Mouse (Mus musculus) c-Kit-positive CD71-positive TER-119-positive erythroid progenitor cells, embryonic 14.5 days (primary cell): Measurements from ENCODE around the gene Hhat.
A peak's percentile ranks its signal among the peaks of the same experiment; 100 is the strongest.

Source experiments
- DNase-seq: peaks from one replicate; pipeline ENCODE4 v3.0.0-alpha.2; 2013; ENCODE audit warnings: low spot score

Hhat gene

DNA sequence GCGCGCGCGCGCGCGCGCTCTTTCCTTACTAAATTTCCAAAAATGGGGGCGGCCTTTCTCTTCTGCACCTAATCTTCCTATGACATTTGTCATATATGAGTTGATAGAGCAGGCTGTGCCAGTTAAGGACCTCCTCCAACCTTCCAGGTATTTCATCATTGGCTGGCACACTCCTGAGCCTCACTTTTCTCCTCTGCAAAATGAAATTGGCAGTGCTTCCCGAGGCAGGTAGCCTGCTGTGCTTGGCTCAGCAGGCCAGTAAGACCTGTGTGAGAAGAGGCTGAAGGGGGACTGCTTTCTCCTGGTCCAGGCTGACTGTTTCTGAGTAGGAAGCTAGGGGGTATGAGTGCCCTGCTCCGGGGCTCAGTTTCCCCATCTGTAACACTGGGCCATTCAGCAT is 283.5 kb downstream of the Hhat start:
- DNase-seq, result no peak

DNA sequence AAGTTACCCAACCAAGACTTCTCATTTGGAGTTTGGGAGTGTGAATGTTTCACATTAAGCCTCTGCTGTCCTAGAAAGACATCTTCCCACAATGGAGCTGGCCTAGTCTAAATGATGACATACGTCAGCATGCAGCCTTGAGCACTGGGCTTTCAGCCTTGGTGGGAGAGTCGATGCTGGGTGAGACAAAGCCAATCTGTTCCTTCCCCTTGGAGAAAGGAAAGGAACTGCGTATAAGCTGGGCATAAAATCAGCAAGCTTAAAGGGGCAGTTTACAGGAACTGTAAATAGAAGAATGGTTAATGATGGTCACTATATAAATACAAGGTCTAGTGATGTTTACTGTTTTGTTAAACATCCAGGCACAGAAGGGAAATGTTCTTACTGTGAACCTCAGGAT is 286.0 kb downstream of the Hhat start:
- no peak for DNase-seq

- DNase-seq, result no peak
Measured at GRCm38 (mm10) chr1:192481446-192481845, 289.6 kb downstream of the Hhat start.

DNA sequence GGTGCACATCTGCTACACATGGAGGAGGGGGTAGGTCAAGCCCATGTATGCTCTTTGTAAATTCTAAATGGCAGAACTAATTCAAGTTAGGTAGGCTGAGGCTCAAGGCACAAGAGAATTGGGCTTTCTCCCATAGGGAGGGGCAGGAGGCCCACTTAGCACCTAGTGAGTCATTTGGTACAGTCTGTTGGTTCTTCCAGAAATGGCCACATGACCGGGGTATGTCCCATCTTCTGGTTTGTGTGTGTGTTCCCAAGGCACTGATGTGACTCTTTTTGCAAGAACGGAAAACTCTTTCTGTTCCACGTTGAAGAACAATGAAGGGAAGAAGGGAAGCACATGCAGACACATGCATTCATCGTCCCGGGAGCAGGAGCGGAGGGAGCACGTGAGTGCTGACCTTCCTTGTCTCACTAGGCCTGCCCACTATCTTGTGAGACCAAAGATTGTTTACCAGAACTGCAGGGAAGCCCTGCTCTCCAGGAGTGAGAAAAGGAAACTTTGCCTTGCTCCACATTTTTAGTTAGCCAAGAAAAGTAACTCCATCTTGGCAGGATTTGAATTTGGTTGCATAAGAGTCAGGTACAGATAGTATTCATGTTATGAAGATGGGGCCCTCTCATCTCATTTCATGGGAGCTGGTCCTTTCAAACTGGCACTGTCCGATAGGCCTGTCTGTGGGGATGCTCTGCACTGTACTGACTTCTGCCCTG is 290.8 kb downstream of the Hhat start:
- DNase-seq, result no peak

DNA sequence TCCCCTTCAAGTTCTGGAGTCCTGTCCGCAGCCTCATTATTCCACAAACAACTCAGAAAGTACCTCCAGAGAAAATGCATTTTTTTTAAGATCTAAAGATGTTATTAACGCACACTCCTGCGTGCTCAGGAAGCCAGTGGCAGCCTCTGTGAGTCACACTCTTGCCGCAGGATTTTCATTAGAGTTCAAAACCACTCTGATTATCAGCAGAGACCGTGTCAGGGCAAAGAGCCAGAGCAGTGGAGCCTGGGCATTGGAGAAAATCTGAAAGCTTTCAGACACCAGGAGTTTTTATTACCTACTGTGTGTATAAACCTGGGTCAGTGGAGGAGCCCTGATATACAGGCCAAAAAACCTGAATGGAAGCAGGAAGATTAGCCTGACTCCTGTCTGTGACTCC is 292.8 kb downstream of the Hhat start:
- no peak for DNase-seq

DNA sequence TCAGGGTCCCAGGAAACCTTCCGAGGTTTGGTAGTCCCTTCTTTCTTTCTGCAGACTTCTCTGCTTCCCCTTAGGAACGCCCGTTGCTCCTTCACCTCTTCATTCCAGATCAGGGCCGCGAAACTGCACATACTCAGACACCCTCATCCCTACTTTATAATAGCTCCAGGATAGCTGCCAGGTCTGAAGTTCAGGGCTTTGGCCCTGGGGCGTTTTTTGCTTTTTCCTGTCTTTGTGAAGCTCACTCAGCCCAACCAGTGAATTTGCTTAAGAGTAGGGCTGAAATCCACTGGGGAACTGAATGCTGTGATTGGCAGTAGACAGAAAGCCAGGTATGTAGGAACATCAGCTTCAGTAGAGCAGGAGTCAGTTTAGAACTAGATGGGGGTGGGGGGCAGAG is 293.5 kb downstream of the Hhat start:
- no peak for DNase-seq

GRCm38 (mm10) chr1:192476704-192477103 is 294.3 kb downstream of the Hhat start:
- no peak for DNase-seq

DNA sequence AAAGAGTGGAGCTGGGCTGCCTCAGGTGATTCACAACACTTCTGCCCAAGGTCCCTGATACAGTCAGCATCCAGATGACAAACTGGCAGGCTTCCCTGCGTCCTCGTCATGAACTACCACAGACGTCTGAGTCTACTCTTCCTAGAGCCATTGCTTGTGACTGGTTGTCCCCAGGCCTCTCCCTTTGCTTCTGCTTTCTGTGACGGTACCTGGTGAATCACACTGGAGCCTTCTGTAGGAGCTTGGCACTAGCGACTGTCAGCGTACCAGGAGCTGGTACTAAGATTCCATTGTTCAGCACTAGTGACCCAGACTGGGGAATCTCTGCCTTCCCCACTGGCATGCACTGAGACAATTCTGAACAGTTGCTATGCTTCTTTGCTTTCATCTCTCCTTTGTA is 297.9 kb downstream of the Hhat start:
- no peak for DNase-seq

DNA sequence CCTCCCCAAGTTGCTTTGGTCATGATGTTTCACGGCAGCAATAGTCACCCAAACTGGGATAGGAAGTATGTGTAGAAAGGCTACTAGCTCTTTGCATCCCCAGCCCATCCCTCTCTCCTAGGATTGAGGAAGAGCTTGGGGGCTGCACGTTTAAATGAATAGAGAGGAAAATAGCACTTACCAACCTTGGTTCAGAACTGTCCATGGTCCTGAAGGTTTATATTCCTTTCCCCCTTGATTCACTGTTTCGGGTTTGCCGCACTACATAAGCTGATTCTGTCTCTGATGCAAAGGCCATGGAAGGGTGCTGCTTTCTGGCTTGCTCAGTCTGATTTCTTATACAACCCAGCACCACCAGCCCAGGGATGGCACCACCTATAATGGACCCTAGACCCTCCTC is 298.7 kb downstream of the Hhat start:
- DNase-seq, result peak; percentile 5

DNA sequence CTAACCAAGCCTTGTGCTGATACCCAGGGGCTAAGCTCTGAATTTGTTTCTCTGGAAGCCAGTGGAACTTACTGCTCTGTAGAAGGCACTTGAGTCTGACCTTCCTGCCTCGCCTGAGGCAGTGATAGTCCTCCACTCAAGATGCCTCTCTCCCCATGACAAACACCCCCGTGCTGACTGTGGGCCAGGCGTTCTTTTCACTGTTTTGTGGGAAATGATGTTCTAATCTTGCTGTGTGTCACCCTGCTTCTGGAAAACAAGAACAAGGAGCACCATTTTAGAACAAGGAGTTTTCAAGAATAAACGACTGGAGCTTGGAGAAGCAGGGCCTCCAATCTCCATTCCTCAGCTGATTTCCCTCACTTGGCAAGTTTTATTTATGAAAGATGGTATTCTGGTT is 307.3 kb downstream of the Hhat start:
- no peak for DNase-seq

DNA sequence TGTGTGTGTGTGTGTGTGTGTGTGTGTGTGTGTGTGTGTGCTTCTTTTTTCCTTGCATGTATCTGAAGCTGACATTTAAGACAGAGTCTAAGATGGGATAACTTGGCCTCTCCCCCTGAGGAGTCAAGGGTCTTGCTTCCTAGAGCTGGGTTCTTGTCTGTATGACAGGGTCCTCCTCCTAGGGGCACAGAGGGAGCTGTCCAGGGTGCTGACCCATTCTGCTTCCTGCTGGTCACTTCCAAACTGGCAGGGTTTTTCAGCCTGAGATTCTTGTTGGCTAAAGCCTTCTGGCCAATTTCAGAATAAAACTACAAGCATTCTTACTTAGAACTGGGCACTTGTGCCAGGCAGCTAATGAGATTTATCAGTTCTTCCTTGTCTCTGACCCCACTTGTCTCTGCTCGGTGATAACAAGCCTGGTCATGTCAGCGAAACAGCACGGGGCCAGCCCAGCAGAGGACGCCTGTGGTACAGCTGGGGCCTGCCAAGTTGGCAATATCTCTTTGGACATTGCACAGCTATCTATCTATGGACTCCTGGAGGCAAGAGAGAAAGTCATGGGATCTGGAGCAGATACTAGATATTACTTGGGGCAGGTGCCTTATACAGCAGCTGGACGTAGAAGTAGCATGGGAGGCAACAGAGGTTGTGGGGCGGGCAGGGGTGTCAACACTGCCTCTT is 313.4 kb downstream of the Hhat start:
- no peak for DNase-seq

DNA sequence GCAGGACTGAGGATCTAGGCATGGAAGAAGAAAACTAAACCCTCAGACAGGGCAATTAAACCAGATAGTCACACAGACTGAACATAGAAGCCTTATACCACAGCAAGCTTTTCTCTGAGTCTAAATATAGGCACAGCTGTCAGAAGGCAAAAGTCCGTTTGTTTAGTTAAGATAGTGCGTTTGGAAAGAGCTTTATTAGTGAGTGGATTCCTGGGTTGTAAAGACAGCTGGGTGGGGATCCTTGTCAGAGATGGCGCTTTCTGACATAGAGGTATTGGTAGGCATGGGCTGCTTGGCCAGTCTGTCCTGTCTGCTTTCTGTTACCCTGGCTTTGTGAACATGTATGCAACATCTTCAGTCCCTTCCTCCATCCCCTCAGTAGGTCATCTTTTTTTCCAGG is 314.0 kb downstream of the Hhat start:
- no peak for DNase-seq

DNA sequence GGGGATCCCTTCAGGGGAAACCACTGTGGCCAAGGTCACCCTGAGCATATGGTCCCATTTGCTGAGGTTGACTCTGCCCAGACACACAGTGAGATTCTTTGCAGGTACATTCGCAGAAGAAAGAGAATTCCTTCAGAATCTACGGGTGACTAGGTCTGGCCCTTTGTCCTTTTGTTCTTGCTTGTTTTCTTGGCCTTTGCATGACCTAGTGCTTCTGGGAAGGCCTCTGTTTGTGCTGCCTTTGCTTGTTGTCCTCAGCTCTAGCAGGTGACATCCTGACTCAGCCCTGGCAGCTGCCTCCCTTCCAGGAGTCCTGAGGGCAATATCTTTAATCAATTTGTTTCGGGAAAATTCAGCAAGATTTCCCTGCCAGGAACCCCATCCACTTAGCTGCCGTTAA is 316.0 kb downstream of the Hhat start:
- no peak for DNase-seq

DNA sequence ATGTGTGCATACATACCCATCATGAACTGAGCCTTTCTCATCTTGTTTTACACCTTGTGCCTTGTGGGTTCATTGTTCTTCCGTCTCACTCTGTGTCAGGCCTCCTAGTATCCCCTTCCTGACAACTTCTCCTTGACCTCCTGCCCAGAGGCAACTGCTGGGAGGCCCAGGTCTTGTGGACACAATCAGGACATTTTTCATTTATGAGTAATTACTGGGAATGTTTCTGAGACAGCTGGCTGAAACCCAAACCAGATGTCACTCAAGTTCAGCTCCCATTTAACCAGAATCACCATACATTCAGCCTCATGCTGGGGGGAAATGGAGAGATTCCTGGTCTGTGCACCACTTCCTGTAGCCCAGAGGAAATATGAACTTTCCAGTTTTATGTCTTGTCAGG is 316.5 kb downstream of the Hhat start:
- no peak for DNase-seq

DNA sequence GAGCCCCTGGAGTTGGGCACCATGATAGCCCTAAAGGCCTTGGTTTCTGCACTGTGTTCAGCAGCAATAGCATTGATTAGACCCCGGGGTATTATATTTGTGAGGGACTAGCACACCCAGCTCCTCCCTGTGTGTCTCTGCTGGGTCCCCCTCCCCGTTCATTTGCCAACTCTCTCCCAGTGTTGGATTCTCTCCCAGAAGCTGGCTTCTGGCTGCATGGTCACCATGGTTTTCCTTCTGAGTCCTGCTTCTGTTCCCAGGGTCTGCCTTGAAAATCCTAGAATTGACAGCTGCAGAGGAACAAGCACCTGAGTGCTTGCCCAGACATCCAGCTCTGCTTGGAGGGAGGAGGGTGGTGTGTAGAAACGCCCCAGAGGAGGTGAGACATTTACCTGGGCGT is 319.3 kb downstream of the Hhat start:
- no peak for DNase-seq

GRCm38 (mm10) chr1:192450425-192450824 is 320.6 kb downstream of the Hhat start:
- DNase-seq, result no peak

DNA sequence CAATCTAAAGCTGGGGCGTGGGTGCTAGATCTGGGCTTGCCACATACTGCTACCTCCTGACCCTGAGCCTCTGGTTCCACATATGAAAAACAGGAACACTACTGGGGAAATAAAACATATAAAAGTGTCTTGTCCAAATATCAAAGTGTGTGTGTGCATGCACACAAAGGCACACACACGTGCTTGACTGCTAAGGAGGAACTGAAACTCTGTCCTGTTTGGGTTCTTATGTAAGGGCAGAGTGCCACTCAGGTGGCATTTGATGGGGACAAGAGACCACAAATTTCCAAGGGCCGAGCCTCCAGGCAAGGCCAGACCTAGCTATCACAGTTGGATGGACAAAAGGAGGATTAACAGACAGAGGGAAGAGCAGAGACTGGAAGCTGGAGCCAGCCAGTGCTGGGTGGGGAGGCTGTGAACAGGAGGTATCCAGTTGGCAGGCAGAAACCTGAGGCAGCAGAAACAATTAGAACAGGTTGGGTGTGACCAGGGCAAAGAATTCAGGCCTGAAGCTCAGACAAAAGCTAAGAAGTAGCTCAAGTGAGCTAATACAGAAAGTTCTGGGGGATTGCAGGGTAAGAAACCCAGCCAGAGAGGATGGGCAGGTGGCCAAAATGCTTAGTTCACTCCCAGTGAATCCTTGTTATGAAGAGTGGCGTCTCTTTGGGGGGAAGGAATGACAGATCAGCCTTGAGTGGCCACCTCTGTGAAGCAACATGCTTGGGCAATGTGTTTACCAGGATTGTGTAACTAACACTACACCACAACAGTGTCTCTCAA is 321.3 kb downstream of the Hhat start:
- no peak for DNase-seq

GRCm38 (mm10) chr1:192448512-192448911 is 322.5 kb downstream of the Hhat start:
- no peak for DNase-seq

DNA sequence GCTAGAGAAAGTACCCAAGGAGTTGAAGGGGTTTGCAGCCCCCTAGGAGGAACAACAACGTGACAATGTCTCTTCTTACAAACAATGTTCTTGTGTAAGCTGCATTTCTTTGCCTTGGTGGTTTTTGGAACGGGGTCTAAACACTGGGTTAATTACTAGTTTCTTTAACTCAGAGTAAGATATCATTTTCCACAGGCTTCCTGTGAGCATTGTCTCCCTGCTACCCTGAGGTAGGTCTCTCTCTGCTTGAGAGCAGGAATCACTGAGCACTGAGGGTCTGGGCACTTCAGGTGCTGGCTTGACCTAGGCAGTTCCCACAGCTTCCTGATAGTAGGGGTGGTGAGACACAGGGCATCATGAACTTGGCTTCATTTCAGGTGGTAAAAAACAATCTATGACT is 323.4 kb downstream of the Hhat start:
- no peak for DNase-seq
